9 mouse cellular contexts compared by ENCODE assay signal in genomic region chr4:117313085-117313424, GRCm38 (mm10).
DNase-seq lines count a peak whose midpoint lies in the region; ATAC-seq lines count a peak whose summit lies in the region.
"Had no signal": no experiment of that assay in that cellular context is flagged by ENCODE, and none has a peak within 500 bp of the region (broad histone marks: within the 10 kb centered on the region; RNA-seq: fewer than 3 reads in every experiment).

No protein-coding gene starts in this region.

- peaks cover 75% of the 10 kb centered on the region for H3K27me3 ChIP-seq in forebrain, embryonic 12.5 days
- H3K27me3 ChIP-seq in forebrain, embryonic 13.5 days, result peaks cover 53% of the 10 kb centered on the region
- peaks cover 34% of the 10 kb centered on the region for H3K27me3 ChIP-seq in intestine, embryonic 16.5 days (replicated peaks; ENCODE audit: control insufficient read depth, insufficient read depth, low read length)
- H3K27me3 ChIP-seq in neural tube, embryonic 15.5 days (replicated peaks), result peaks cover 63% of the 10 kb centered on the region

- no peaks in the 10 kb centered on the region for H3K36me3 ChIP-seq in forebrain, embryonic 12.5 days (replicated peaks)
- H3K36me3 ChIP-seq in forebrain, embryonic 13.5 days (ENCODE audit: poor library complexity, severe bottlenecking), result no peaks in the 10 kb centered on the region
- H3K36me3 ChIP-seq in intestine, embryonic 16.5 days (ENCODE audit: control insufficient read depth, insufficient read depth, low read length), result no peaks in the 10 kb centered on the region
- H3K36me3 ChIP-seq in neural tube, embryonic 15.5 days, result no peaks in the 10 kb centered on the region
- H3K36me3 ChIP-seq: hindbrain, embryonic 15.5 days had no signal

- peaks cover 32% of the 10 kb centered on the region for H3K4me1 ChIP-seq in forebrain, embryonic 12.5 days
- peaks cover 24% of the 10 kb centered on the region for H3K4me1 ChIP-seq in forebrain, embryonic 13.5 days
- H3K4me1 ChIP-seq in intestine, embryonic 16.5 days (ENCODE audit: control insufficient read depth, insufficient read depth, low read length), result peaks cover 9% of the 10 kb centered on the region
- peaks cover 39% of the 10 kb centered on the region for H3K4me1 ChIP-seq in neural tube, embryonic 15.5 days

- 1% methylated on average over 4 of the region's 4 CpGs for WGBS in forebrain, embryonic 12.5 days
- WGBS in forebrain, embryonic 13.5 days, result 14% methylated on average over 4 of the region's 4 CpGs
- 7% methylated on average over 4 of the region's 4 CpGs for WGBS in intestine, embryonic 16.5 days
- WGBS in neural tube, embryonic 15.5 days, result 9% methylated on average over 4 of the region's 4 CpGs

- no peak for ATAC-seq in forebrain, embryonic 12.5 days (ENCODE audit: low FRiP score)
- ATAC-seq in forebrain, embryonic 13.5 days, result no peak
- no peak for ATAC-seq in intestine, embryonic 16.5 days
- ATAC-seq in neural tube, embryonic 15.5 days (ENCODE audit: low FRiP score), result no peak

- no peak overlapping the region for H3K9ac ChIP-seq in forebrain, embryonic 12.5 days
- H3K9ac ChIP-seq in forebrain, embryonic 13.5 days, result no peak overlapping the region
- no peak overlapping the region for H3K9ac ChIP-seq in intestine, embryonic 16.5 days (ENCODE audit: low read depth, low read length)
- H3K9ac ChIP-seq in neural tube, embryonic 15.5 days (replicated peaks), result no peak overlapping the region
- H3K9ac ChIP-seq: hindbrain, embryonic 15.5 days had no signal

- peak; percentile 16 for DNase-seq in spleen, adult 12 weeks (ENCODE audit: low spot score)
- no peak for DNase-seq in spleen, postnatal 36 days (ENCODE audit: low spot score in 2 of 2)
- no peak for DNase-seq in right cerebral cortex, postnatal 10 days (ENCODE audit: low spot score in 2 of 2)
- no peak for DNase-seq in frontal cortex, postnatal 36 days (ENCODE audit: low spot score in 2 of 2)

- peak overlapping the region; percentile 13; the same call in 1 of the 2 replicates for H3K4me2 ChIP-seq in forebrain, embryonic 12.5 days
- H3K4me2 ChIP-seq in forebrain, embryonic 13.5 days, result no peak overlapping the region
- peak overlapping the region; percentile 26; the same call in 1 of the 2 replicates for H3K4me2 ChIP-seq in intestine, embryonic 16.5 days (ENCODE audit: low read depth, low read length)
- H3K4me2 ChIP-seq in neural tube, embryonic 15.5 days, result 0 out of 2 replicates have a peak overlapping the region, but pooled peaks have one; percentile 22
- H3K4me2 ChIP-seq: hindbrain, embryonic 15.5 days had no signal

- no peaks in the 10 kb centered on the region for H3K9me3 ChIP-seq in forebrain, embryonic 12.5 days
- no peaks in the 10 kb centered on the region for H3K9me3 ChIP-seq in forebrain, embryonic 13.5 days (replicated peaks)
- no peaks in the 10 kb centered on the region for H3K9me3 ChIP-seq in intestine, embryonic 16.5 days (ENCODE audit: control insufficient read depth, low read length)
- no peaks in the 10 kb centered on the region for H3K9me3 ChIP-seq in neural tube, embryonic 15.5 days (replicated peaks)
- H3K9me3 ChIP-seq: hindbrain, embryonic 15.5 days had no signal

- H3K27ac ChIP-seq in forebrain, embryonic 12.5 days, result no peak overlapping the region
- no peak overlapping the region for H3K27ac ChIP-seq in forebrain, embryonic 13.5 days
- no peak overlapping the region for H3K27ac ChIP-seq in intestine, embryonic 16.5 days (ENCODE audit: low read length)
- no peak overlapping the region for H3K27ac ChIP-seq in neural tube, embryonic 15.5 days (replicated peaks)
- H3K27ac ChIP-seq: hindbrain, embryonic 15.5 days had no signal

- no peak overlapping the region for H3K4me3 ChIP-seq in forebrain, embryonic 12.5 days (replicated peaks)
- no peak overlapping the region for H3K4me3 ChIP-seq in forebrain, embryonic 13.5 days
- H3K4me3 ChIP-seq in intestine, embryonic 16.5 days (ENCODE audit: low read length), result no peak overlapping the region
- no peak overlapping the region for H3K4me3 ChIP-seq in neural tube, embryonic 15.5 days (replicated peaks)
- H3K4me3 ChIP-seq: hindbrain, embryonic 15.5 days had no signal
